Mouse (Mus musculus): ENCODE data around the gene Wdr35. TPM values are rescaled to one million over a fixed set of nuclear protein-coding genes. Genes with fewer than 3 reads are reported as not detected.

The Wdr35 gene
- polyA plus RNA-seq (2012; rRNA removed): 18.1 and 19.9 TPM in 2 replicates

DNA sequence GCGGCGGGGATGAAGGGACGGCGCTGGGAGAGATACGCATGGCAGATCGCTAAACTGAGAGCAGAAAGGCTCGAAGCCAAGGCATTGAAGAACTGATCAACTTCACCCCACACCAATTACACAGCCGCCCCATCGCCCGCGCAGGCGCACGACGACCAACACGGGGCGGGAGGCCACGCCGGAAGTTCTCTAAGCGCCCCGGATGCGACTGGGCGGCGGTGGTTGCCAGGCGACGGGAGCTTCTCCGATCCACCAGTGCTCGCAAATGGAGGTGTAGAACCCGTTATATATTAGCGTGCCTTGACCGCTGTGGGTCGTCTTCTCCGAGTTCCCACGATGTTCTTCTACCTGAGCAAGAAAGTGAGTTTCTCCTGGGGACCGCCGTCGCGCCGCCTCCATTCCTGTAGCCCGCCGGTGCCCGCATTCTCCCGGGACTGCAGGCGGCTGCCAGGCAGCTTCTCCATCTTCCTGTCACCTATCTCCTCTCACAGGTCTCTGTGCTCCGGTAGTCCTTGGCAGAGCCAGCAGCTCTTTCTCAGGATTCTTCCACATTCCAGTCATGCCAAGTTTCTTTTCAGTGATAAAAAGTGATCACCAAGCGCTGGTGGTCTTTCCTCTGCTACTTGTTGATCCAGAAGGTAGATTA is at the start of gene Wdr35:
Wdr35 (plus strand) TSS at position 73 of the 646 bp plus-strand sequence.

DNA sequence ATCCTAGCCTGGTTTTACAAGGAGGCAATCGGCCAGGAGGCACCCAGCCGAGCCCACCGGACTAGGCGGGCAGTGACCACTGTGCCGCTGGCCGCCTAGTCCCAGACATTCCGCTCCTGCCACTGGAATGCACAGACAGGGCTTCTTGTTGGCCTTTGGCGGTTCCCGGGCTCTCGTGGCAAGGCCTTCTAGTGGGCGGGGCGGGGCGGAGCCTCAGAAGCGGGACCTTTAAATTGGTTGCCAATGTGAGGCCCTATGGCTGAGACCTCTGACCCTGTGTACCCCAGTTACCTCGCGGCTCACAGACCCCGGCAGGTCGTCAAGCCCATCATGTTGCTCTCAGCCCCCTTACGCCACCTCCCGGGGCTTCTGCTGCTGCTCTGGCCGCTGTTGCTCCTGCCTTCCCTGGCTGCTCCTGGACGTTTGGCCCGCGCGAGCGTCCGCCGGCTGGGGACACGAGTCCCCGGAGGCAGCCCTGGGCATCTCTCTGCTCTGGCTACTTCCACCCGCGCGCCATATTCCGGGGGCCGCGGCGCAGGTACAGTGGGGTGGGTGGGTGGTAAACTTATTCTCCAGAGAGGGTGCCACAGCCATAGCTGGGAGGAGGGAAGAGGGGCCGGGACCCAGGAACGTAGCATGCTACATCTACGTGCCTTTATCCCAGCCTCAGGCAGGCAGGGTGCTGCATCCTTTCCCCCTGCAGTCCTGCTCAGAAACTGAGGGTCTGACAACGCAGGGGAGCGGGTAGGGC is 25.8 kb upstream of the Wdr35 start, which contains the start of gene Matn3:
Matn3 (plus strand) TSS at position 216 of the 751 bp plus-strand sequence.

GRCm38 (mm10) chr12:9029888-9030723 is 56.4 kb downstream of the Wdr35 start, which contains the start of gene Ttc32:
Ttc32 (plus strand) TSS chr12:9029997.

Other genes with a start within 250 kb of the Wdr35 start
- gene Sdc1, start 202.6 kb upstream of the Wdr35 start, polyA plus RNA-seq (2012; rRNA removed): 70.0 and 86.3 TPM in 2 replicates
- gene Laptm4a, start 52.2 kb upstream of the Wdr35 start, polyA plus RNA-seq (2012; rRNA removed): 175 and 297 TPM in 2 replicates
- 0.58 and 0.80 TPM in 2 replicates for gene Matn3, start 26.0 kb upstream of the Wdr35 start, polyA plus RNA-seq (2012; rRNA removed)
- 9.3 and 10.1 TPM in 2 replicates for gene Ttc32, start 56.1 kb downstream of the Wdr35 start, polyA plus RNA-seq (2012; rRNA removed)